Mouse (Mus musculus) stomach, embryonic 16.5 days (tissue): ENCODE results near the gene Pigt. TPM values are rescaled to one million over a fixed set of nuclear protein-coding genes. Genes with fewer than 3 reads are reported as not detected.
A peak's percentile ranks its signal among the peaks of the same experiment; 100 is the strongest.

ENCODE experiments used
- ATAC-seq: fragments of 200-750 bp; cut with Nextera tagmentation; 2 replicates; pipeline ENCODE4 v1.8.0; 2017; ENCODE audit warnings: moderate number of reproducible peaks, moderate TSS enrichment; ENCODE audit not compliant: insufficient read depth, low FRiP score
- H3K27ac ChIP-seq: fragments of 300-500 bp; sonication (generic); 2 replicates; pipeline ENCODE4 v1.5.1; 2014; ENCODE audit warnings: low read length
- H3K27me3 ChIP-seq: fragments of 300-500 bp; sonication (generic); 2 replicates; pipeline ENCODE4 v1.6.1; 2014; ENCODE audit warnings: low read length, control low read depth, mixed read lengths; ENCODE audit not compliant: control insufficient read depth, insufficient read depth
- H3K36me3 ChIP-seq: fragments of 300-500 bp; sonication (generic); 2 replicates; pipeline ENCODE4 v1.6.1; 2014; ENCODE audit warnings: low read length; ENCODE audit not compliant: control insufficient read depth, insufficient read depth
- H3K4me1 ChIP-seq: fragments of 300-500 bp; sonication (generic); 2 replicates; pipeline ENCODE4 v1.6.1; 2014; ENCODE audit warnings: low read length, control low read depth, mixed read lengths; ENCODE audit not compliant: control insufficient read depth, insufficient read depth
- H3K4me2 ChIP-seq: fragments of 300-500 bp; sonication (generic); 2 replicates; pipeline ENCODE4 v1.6.1; 2014; ENCODE audit warnings: low read depth, low read length, mixed read lengths
- H3K4me3 ChIP-seq: fragments of 300-500 bp; sonication (generic); replicated peaks from 2 replicates; pipeline ENCODE4 v1.5.1; 2014; ENCODE audit warnings: mild to moderate bottlenecking, low read length
- H3K9ac ChIP-seq: fragments of 300-500 bp; sonication (generic); 2 replicates; pipeline ENCODE4 v1.6.1; 2014; ENCODE audit warnings: low read length
- H3K9me3 ChIP-seq: fragments of 300-500 bp; sonication (generic); replicated peaks from 2 replicates; pipeline ENCODE4 v1.6.1; 2016; ENCODE audit warnings: low read length, control low read depth; ENCODE audit not compliant: control insufficient read depth
- WGBS: fragments of 180-500 bp; shearing (Covaris S2); extraction: QIAGEN DNeasy Blood & Tissue Kit; methylation state at CpG from one replicate; pipeline ENCODE4 v1.1.7; 2014; 5-methylcytosine and 5-hydroxymethylcytosine counted together
- polyA plus RNA-seq: library from polyadenylated mRNA; unstranded; fragments of >200 nt; fragmentation: Nextera tagmentation; extraction: Ambion mirVana; gene quantifications from 2 replicates; pipeline ENCODE4 v1.2.1, GENCODE M21; 2015

Pigt gene
- polyA plus RNA-seq, 1 experiment from 2014 or later, result 69.6 TPM

GRCm38 (mm10) chr2:164521841-164522240 lies 24.5 kb downstream of the Pigt start:
- Histone ChIP-seq H3K27me3 (no peaks in the 10 kb centered on the region), H3K4me1 (peaks cover 7% of the 10 kb centered on the region), H3K27ac (peak overlapping the region; percentile 29; the same call in 1 of the 2 replicates), H3K9ac (no peak overlapping the region), H3K36me3 (no peaks in the 10 kb centered on the region), H3K4me2 (peak overlapping the region; percentile 17; the same call in 1 of the 2 replicates), H3K9me3 (no peaks in the 10 kb centered on the region; the same call in 1 of the 2 replicates), H3K4me3 (0 out of 2 replicates have a peak overlapping the region, but pooled peaks have one; percentile 3)
- WGBS, result 11% methylated on average over 11 of the region's 11 CpGs
- ATAC-seq, result 0 out of 2 replicates have a peak, but pooled peaks have one; percentile 42

DNA sequence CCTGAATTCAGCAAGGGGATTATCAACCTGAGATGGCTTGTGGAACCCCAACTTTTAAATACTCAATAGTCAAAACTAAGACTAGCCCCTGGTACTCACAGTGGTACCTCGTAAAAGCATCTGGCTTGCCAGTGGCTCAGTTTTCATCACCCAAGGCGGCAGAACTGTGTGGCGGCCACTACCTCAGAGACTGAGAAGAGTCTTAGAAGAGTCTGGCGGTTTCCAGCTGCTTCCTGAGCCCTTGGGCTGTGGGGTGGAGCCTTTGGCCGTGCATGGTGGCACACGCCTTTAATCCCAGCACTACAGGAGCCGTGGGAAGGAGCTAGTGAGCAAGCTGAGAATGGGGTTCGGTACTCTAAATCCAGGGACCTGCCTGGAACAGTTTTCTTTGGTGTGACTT lies 25.0 kb downstream of the Pigt start:
- ATAC-seq, result no peak
- WGBS, result 30% methylated on average over 8 of the region's 8 CpGs
- no peak overlapping the region for H3K4me3 ChIP-seq
- H3K4me2 ChIP-seq, result 0 out of 2 replicates have a peak overlapping the region, but pooled peaks have one; percentile 17
- H3K9me3 ChIP-seq, result no peaks in the 10 kb centered on the region; the same call in 1 of the 2 replicates
- peaks cover 7% of the 10 kb centered on the region for H3K4me1 ChIP-seq
- H3K27me3 ChIP-seq, result no peaks in the 10 kb centered on the region
- H3K36me3 ChIP-seq, result no peaks in the 10 kb centered on the region
- H3K9ac ChIP-seq, result no peak overlapping the region
- peak overlapping the region; percentile 19; the same call in 1 of the 2 replicates for H3K27ac ChIP-seq

DNA sequence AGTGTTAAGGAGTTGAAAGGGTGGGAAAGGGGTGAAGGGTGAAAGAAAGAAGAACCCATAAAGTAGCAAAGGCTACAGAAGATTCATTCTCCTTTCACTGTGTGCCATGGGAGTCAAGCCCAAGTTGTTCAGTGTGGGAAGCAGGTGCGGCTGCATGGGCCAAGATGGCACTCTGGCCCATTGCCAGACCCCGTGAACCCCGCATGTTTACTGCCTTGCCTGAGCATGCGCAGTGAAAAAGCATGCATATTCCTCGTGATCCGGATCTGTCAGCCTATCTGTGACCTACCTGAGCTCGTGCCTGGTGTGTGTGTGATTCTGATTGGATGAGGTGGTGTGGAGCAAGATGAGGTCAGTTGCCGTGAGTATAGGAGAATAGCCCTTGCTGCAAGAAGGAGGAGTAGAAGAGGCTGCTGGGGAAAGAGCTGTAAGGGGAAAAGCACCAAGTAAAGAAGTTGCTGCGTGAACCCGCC lies 26.0 kb downstream of the Pigt start:
- Histone ChIP-seq H3K9ac (no peak overlapping the region), H3K4me3 (no peak overlapping the region), H3K36me3 (no peaks in the 10 kb centered on the region), H3K4me1 (peaks cover 7% of the 10 kb centered on the region), H3K27ac (no peak overlapping the region), H3K9me3 (no peaks in the 10 kb centered on the region; the same call in 1 of the 2 replicates), H3K4me2 (no peak overlapping the region), H3K27me3 (no peaks in the 10 kb centered on the region)
- 73% methylated on average over 10 of the region's 10 CpGs for WGBS
- no peak for ATAC-seq

GRCm38 (mm10) chr2:164528557-164528956 lies 31.2 kb downstream of the Pigt start:
- H3K9me3 ChIP-seq, result no peaks in the 10 kb centered on the region; the same call in 1 of the 2 replicates
- H3K36me3 ChIP-seq, result no peaks in the 10 kb centered on the region
- H3K4me1 ChIP-seq, result no peaks in the 10 kb centered on the region
- WGBS, result 64% methylated on average over 5 of the region's 5 CpGs
- no peak overlapping the region for H3K4me3 ChIP-seq
- H3K27ac ChIP-seq, result no peak overlapping the region
- ATAC-seq, result no peak
- no peaks in the 10 kb centered on the region for H3K27me3 ChIP-seq
- no peak overlapping the region for H3K9ac ChIP-seq
- H3K4me2 ChIP-seq, result no peak overlapping the region

DNA sequence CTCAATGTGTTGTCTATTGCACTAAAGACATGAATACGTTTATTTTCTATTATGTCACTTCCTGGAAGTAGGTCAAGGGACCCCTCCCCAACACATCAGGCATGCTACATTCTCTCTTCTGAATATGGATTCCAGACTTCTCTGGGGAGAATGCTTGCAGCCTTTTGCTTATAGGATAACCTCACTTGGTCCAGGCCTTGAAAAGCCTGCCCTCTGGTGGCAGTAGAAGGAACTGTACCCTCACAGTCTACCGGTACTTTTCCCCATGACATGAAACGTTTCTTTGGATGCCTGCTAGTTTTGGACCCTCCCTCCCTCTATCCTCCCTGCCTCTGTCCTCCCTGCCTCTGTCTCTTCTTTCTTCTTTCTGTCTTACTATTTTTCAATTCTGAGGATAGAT lies 33.8 kb downstream of the Pigt start:
- Histone ChIP-seq H3K4me1 (no peaks in the 10 kb centered on the region), H3K36me3 (no peaks in the 10 kb centered on the region), H3K27me3 (no peaks in the 10 kb centered on the region), H3K9ac (no peak overlapping the region), H3K4me3 (no peak overlapping the region), H3K27ac (no peak overlapping the region), H3K9me3 (no peaks in the 10 kb centered on the region; the same call in 1 of the 2 replicates), H3K4me2 (no peak overlapping the region)
- 3% methylated on average over 3 of the region's 3 CpGs for WGBS
- ATAC-seq, result peak; percentile 54; the same call in 1 of the 2 replicates

DNA sequence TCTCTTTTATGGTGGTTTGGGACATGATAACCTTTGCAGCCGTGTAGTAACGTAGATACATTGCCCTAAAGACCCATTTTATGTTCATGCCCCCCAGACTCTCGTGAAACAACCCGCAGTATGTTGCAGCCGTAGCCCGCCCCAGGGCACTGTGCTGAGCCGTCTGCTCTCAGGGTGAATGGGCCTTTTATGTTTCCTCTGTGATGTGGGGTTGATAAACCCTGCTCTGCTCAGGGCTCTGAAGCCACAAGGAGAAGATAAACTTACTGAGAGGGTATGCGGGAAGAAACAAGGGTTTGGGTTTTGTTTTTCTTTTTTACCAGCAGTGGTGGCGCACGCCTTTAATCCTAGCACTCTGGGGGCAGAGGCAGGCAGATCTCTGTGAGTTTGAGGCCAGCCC lies 37.0 kb downstream of the Pigt start:
- no peaks in the 10 kb centered on the region for H3K4me1 ChIP-seq
- ATAC-seq, result no peak
- no peak overlapping the region for H3K9ac ChIP-seq
- H3K4me2 ChIP-seq, result no peak overlapping the region
- no peaks in the 10 kb centered on the region for H3K9me3 ChIP-seq
- H3K27ac ChIP-seq, result no peak overlapping the region
- WGBS, result 71% methylated on average over 10 of the region's 10 CpGs
- no peaks in the 10 kb centered on the region for H3K36me3 ChIP-seq
- no peak overlapping the region for H3K4me3 ChIP-seq
- no peaks in the 10 kb centered on the region for H3K27me3 ChIP-seq

DNA sequence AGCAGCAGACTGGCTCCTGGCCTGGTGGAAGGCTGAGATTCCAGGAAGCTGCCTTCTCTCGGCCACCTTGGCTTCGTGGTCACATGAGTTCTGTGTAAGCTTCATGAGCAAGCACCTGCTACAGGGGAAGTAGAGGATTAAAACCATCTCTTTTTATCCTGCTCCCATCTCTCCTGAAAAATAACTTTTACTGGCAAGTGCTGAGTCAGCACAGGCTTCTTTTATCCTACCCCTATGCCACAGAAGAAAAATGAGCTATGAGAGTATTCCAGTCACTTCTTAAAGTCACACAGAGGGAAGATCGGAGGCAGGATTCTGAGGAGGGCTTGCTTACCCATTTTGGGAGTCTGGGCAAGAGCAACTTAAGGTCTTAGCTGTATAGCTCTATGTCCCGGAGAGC lies 39.7 kb downstream of the Pigt start:
- 64% methylated on average over 4 of the region's 4 CpGs for WGBS
- no peaks in the 10 kb centered on the region for H3K9me3 ChIP-seq
- no peaks in the 10 kb centered on the region for H3K36me3 ChIP-seq
- ATAC-seq, result no peak
- peaks cover 15% of the 10 kb centered on the region for H3K4me1 ChIP-seq
- no peak overlapping the region for H3K9ac ChIP-seq
- H3K4me3 ChIP-seq, result no peak overlapping the region
- no peaks in the 10 kb centered on the region for H3K27me3 ChIP-seq
- no peak overlapping the region for H3K4me2 ChIP-seq
- no peak overlapping the region for H3K27ac ChIP-seq

DNA sequence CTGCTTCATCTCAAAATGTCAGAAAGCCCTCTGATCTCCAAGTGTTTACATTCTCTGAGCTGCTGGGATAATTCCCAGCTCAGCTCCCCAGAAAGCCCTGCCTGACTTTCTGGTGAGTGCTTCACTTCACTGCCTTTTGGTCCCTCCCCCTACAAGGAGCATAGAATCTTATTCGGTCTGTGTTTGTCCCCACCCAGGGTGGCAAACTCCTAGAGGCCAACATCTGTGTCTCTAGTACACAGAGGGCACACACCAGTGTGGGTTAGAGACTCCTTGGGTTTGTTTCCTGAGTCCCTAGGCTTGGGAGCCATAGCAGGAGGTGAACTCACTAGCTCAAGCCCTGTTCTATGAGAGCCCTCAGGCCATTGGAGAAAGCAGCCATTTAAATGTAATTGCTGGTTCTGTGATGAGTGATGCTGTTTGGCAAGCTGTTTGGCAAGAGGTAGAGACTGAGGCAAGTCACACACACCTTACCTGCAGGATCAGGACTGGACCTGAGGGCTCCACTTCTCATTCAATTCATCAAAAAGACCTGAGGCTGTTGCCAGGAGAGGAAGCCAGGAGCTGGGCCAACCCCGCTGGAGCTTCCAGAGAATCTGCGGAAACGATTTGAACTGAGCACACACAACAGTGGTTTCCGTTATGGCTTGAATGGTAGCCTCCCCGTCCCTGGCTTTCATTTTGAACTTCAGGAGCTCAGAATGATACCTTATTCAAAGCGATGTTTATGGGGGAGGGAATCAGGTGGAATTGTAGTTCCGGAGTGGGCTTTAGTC lies 43.5 kb downstream of the Pigt start:
- Histone ChIP-seq H3K9me3 (no peaks in the 10 kb centered on the region), H3K27me3 (no peaks in the 10 kb centered on the region), H3K4me1 (peaks cover 19% of the 10 kb centered on the region), H3K4me3 (no peak overlapping the region), H3K4me2 (peak overlapping the region; percentile 32; the same call in 1 of the 2 replicates), H3K27ac (peak overlapping the region; percentile 92), H3K9ac (no peak overlapping the region), H3K36me3 (no peaks in the 10 kb centered on the region)
- peak; percentile 47; the same call in 1 of the 2 replicates for ATAC-seq
- 33% methylated on average over 8 of the region's 8 CpGs for WGBS

- Histone ChIP-seq H3K4me2 (no peak overlapping the region), H3K4me1 (peaks cover 19% of the 10 kb centered on the region), H3K9me3 (no peaks in the 10 kb centered on the region), H3K27me3 (no peaks in the 10 kb centered on the region), H3K36me3 (no peaks in the 10 kb centered on the region), H3K27ac (peak overlapping the region; percentile 43; the same call in 1 of the 2 replicates), H3K4me3 (no peak overlapping the region), H3K9ac (no peak overlapping the region)
- ATAC-seq, result 0 out of 2 replicates have a peak, but pooled peaks have one; percentile 10
- 49% methylated on average over 5 of the region's 5 CpGs for WGBS
Observed at GRCm38 (mm10) chr2:164542132-164542531, 44.8 kb downstream of the Pigt start.
